Comparison of ENCODE assay signal across 21 mouse cellular contexts in the genomic region with DNA sequence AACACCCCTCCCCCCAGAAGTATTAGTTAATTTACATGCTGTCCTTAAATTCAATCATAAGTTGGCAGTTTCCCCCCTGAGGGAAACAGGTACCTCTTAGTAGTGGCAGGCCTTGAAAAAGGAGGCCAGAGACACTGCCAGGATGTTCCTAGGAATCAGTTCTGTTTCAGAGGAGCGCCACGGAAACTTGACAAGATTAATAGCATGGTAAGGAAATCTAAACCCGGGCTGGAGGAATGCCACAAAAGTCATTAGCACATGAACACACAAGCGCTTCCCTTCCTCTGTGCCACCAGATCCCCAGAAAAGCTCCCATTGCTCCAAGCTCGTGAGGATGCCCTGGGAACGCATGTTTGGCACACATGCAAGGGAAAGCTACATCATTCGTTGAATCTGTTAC. TPM values are rescaled to one million over a fixed set of nuclear protein-coding genes. Genes with fewer than 3 reads are reported as not detected.
DNase-seq lines count a peak whose midpoint lies in the region; ATAC-seq lines count a peak whose summit lies in the region.
"Had no signal": no experiment of that assay in that cellular context is flagged by ENCODE, and none has a peak within 500 bp of the region (broad histone marks: within the 10 kb centered on the region; RNA-seq: fewer than 3 reads in every experiment).

No protein-coding gene starts in this region.

- peak; percentile 37 for DNase-seq in forebrain, embryonic 14.5 days (ENCODE audit: low spot score)
- DNase-seq in forebrain, embryonic 11.5 days (ENCODE audit: low spot score), result no peak
- DNase-seq in neural tube, embryonic 11.5 days (ENCODE audit: low spot score), result peak; percentile 24
- DNase-seq in neural tube, embryonic 10.5 days (ENCODE audit: extremely low spot score, low spot score), result no peak
- DNase-seq in skeletal muscle tissue, adult 2 months (ENCODE audit: low read depth, low spot score), result peak; percentile 32
- DNase-seq in frontal cortex, postnatal 10 days (ENCODE audit: low spot score in 2 of 2), result no peak
- DNase-seq: adrenal gland, postnatal 36 days; cerebellum, adult 8-10 months; heart, adult 2 months; heart, postnatal 36 days; lung, adult 2 months; right cerebral cortex, postnatal 25 days; thymus, adult 18-20 months had no signal

- H3K9me3 ChIP-seq in forebrain, embryonic 14.5 days (replicated peaks; ENCODE audit: control insufficient read depth, low read length), result no peaks in the 10 kb centered on the region
- H3K9me3 ChIP-seq in forebrain, embryonic 11.5 days (ENCODE audit: control insufficient read depth, low read length), result no peaks in the 10 kb centered on the region
- H3K9me3 ChIP-seq in hindbrain, embryonic 15.5 days, result no peaks in the 10 kb centered on the region
- H3K9me3 ChIP-seq in hindbrain, embryonic 13.5 days, result no peaks in the 10 kb centered on the region
- H3K9me3 ChIP-seq in neural tube, embryonic 11.5 days (ENCODE audit: control insufficient read depth, low read length), result no peaks in the 10 kb centered on the region
- H3K9me3 ChIP-seq: embryonic facial prominence, embryonic 12.5 days; midbrain, embryonic 12.5 days; stomach, embryonic 15.5 days had no signal

- H3K4me2 ChIP-seq in forebrain, embryonic 14.5 days (ENCODE audit: low read length), result no peak overlapping the region
- H3K4me2 ChIP-seq in forebrain, embryonic 11.5 days (ENCODE audit: low read depth, low read length, severe bottlenecking), result no peak overlapping the region
- no peak overlapping the region for H3K4me2 ChIP-seq in hindbrain, embryonic 15.5 days
- H3K4me2 ChIP-seq in hindbrain, embryonic 13.5 days, result no peak overlapping the region
- no peak overlapping the region for H3K4me2 ChIP-seq in neural tube, embryonic 11.5 days (ENCODE audit: low read depth)
- H3K4me2 ChIP-seq: embryonic facial prominence, embryonic 12.5 days; liver, embryonic 11.5 days; midbrain, embryonic 12.5 days; stomach, embryonic 15.5 days had no signal

- peaks cover 7% of the 10 kb centered on the region; the same call in 1 of the 2 replicates for H3K4me1 ChIP-seq in forebrain, embryonic 14.5 days (ENCODE audit: control insufficient read depth, insufficient read depth, low read length)
- peaks cover 4% of the 10 kb centered on the region; the same call in 1 of the 2 replicates for H3K4me1 ChIP-seq in forebrain, embryonic 11.5 days (replicated peaks; ENCODE audit: control insufficient read depth, insufficient read depth, low read length)
- H3K4me1 ChIP-seq in hindbrain, embryonic 15.5 days (replicated peaks), result peaks cover 7% of the 10 kb centered on the region
- H3K4me1 ChIP-seq in hindbrain, embryonic 13.5 days (replicated peaks), result peaks cover 17% of the 10 kb centered on the region; the same call in 1 of the 2 replicates
- no peaks in the 10 kb centered on the region for H3K4me1 ChIP-seq in neural tube, embryonic 11.5 days (ENCODE audit: control insufficient read depth, insufficient read depth, low read length)
- H3K4me1 ChIP-seq: embryonic facial prominence, embryonic 12.5 days had no signal

- no peak overlapping the region for H3K27ac ChIP-seq in forebrain, embryonic 14.5 days (ENCODE audit: low read depth, low read length)
- no peak overlapping the region for H3K27ac ChIP-seq in forebrain, embryonic 11.5 days (ENCODE audit: low read depth, low read length)
- 0 out of 2 replicates have a peak overlapping the region, but pooled peaks have one; percentile 11 for H3K27ac ChIP-seq in hindbrain, embryonic 15.5 days (replicated peaks)
- H3K27ac ChIP-seq in hindbrain, embryonic 13.5 days, result no peak overlapping the region
- no peak overlapping the region for H3K27ac ChIP-seq in neural tube, embryonic 11.5 days (ENCODE audit: low read depth, low read length)
- H3K27ac ChIP-seq: embryonic facial prominence, embryonic 12.5 days; heart, adult 2 months; midbrain, embryonic 12.5 days; stomach, embryonic 15.5 days had no signal

- H3K4me3 ChIP-seq in forebrain, embryonic 14.5 days (ENCODE audit: low read depth, low read length), result no peak overlapping the region
- no peak overlapping the region for H3K4me3 ChIP-seq in forebrain, embryonic 11.5 days (ENCODE audit: low read depth, low read length)
- H3K4me3 ChIP-seq in hindbrain, embryonic 15.5 days, result no peak overlapping the region
- no peak overlapping the region for H3K4me3 ChIP-seq in hindbrain, embryonic 13.5 days
- H3K4me3 ChIP-seq in neural tube, embryonic 11.5 days (ENCODE audit: low read depth, low read length), result no peak overlapping the region
- H3K4me3 ChIP-seq: embryonic facial prominence, embryonic 12.5 days; heart, adult 2 months; midbrain, embryonic 12.5 days; stomach, embryonic 15.5 days had no signal

- no peak for ATAC-seq in forebrain, embryonic 14.5 days
- no peak for ATAC-seq in forebrain, embryonic 11.5 days (replicated peaks; ENCODE audit: low FRiP score)
- ATAC-seq in hindbrain, embryonic 15.5 days (ENCODE audit: low FRiP score, low read depth), result no peak
- ATAC-seq in hindbrain, embryonic 13.5 days (ENCODE audit: low FRiP score), result no peak
- no peak for ATAC-seq in neural tube, embryonic 11.5 days (ENCODE audit: insufficient read depth, low FRiP score, low TSS enrichment)
- ATAC-seq: intestine, embryonic 16.5 days had no signal

- H3K27me3 ChIP-seq in forebrain, embryonic 14.5 days (replicated peaks; ENCODE audit: control insufficient read depth, insufficient read depth, low read length), result no peaks in the 10 kb centered on the region
- H3K27me3 ChIP-seq in forebrain, embryonic 11.5 days (ENCODE audit: control insufficient read depth, insufficient read depth, low read length), result no peaks in the 10 kb centered on the region
- H3K27me3 ChIP-seq in hindbrain, embryonic 15.5 days, result no peaks in the 10 kb centered on the region
- H3K27me3 ChIP-seq in hindbrain, embryonic 13.5 days, result no peaks in the 10 kb centered on the region
- no peaks in the 10 kb centered on the region for H3K27me3 ChIP-seq in neural tube, embryonic 11.5 days (ENCODE audit: control insufficient read depth, insufficient read depth, low read length)
- H3K27me3 ChIP-seq: CH12.LX; embryonic facial prominence, embryonic 12.5 days; midbrain, embryonic 12.5 days; stomach, embryonic 15.5 days had no signal

- H3K36me3 ChIP-seq in forebrain, embryonic 14.5 days (ENCODE audit: control insufficient read depth, insufficient read depth, low read length), result no peaks in the 10 kb centered on the region
- H3K36me3 ChIP-seq in forebrain, embryonic 11.5 days (ENCODE audit: control insufficient read depth, insufficient read depth, low read length), result no peaks in the 10 kb centered on the region
- H3K36me3 ChIP-seq in hindbrain, embryonic 15.5 days, result no peaks in the 10 kb centered on the region
- H3K36me3 ChIP-seq in hindbrain, embryonic 13.5 days, result no peaks in the 10 kb centered on the region
- no peaks in the 10 kb centered on the region for H3K36me3 ChIP-seq in neural tube, embryonic 11.5 days (ENCODE audit: control insufficient read depth, insufficient read depth, low read length)
- H3K36me3 ChIP-seq: embryonic facial prominence, embryonic 12.5 days; midbrain, embryonic 12.5 days; stomach, embryonic 15.5 days had no signal

- H3K9ac ChIP-seq in forebrain, embryonic 14.5 days (ENCODE audit: low read length), result no peak overlapping the region
- H3K9ac ChIP-seq in forebrain, embryonic 11.5 days (ENCODE audit: low read length), result no peak overlapping the region
- no peak overlapping the region for H3K9ac ChIP-seq in hindbrain, embryonic 15.5 days
- no peak overlapping the region for H3K9ac ChIP-seq in hindbrain, embryonic 13.5 days
- no peak overlapping the region for H3K9ac ChIP-seq in neural tube, embryonic 11.5 days (ENCODE audit: low read length)
- H3K9ac ChIP-seq: embryonic facial prominence, embryonic 12.5 days; midbrain, embryonic 12.5 days; stomach, embryonic 15.5 days had no signal

- 75% methylated on average over 7 of the region's 7 CpGs for WGBS in forebrain, embryonic 14.5 days
- 83% methylated on average over 7 of the region's 7 CpGs for WGBS in forebrain, embryonic 11.5 days
- WGBS in hindbrain, embryonic 15.5 days, result 54% methylated on average over 7 of the region's 7 CpGs
- 54% methylated on average over 7 of the region's 7 CpGs for WGBS in hindbrain, embryonic 13.5 days
- WGBS in neural tube, embryonic 11.5 days, result 58% methylated on average over 7 of the region's 7 CpGs

RNA-seq across cellular contexts. Expression of a gene that starts 59.4 kb away (rescaled TPM):
- polyA plus RNA-seq in forebrain, embryonic 14.5 days (2014; fragmentation: Nextera tagmentation; extraction: Ambion mirVana), result 41.7 and 50.9 TPM in 2 replicates
- polyA plus RNA-seq in forebrain, embryonic 11.5 days (2014; fragmentation: Nextera tagmentation; extraction: Ambion mirVana), result 38.6 and 41.8 TPM in 2 replicates
- 48.2 and 49.6 TPM in 2 replicates for polyA plus RNA-seq in hindbrain, embryonic 15.5 days (2015; fragmentation: Nextera tagmentation; extraction: Ambion mirVana)
- 36.5 and 39.1 TPM in 2 replicates for polyA plus RNA-seq in hindbrain, embryonic 13.5 days (2015; fragmentation: Nextera tagmentation; extraction: Ambion mirVana)
- polyA plus RNA-seq in neural tube, embryonic 11.5 days (2014; fragmentation: Nextera tagmentation; extraction: Ambion mirVana), result 56.1 and 58.3 TPM in 2 replicates

Comparison
In these comparisons a context has a peak if more than half of its experiments do, and no peak if none do; other contexts are left out.
1. DNase-seq: peak in forebrain, embryonic 14.5 days (single experiment), neural tube, embryonic 11.5 days (single experiment) and skeletal muscle tissue, adult 2 months (single experiment); none in forebrain, embryonic 11.5 days (single experiment), neural tube, embryonic 10.5 days (single experiment) and frontal cortex, postnatal 10 days (0 of 2).